Mouse (Mus musculus): ENCODE results near the gene Cstf2t. TPM values are rescaled to one million over a fixed set of nuclear protein-coding genes. Genes with fewer than 3 reads are reported as not detected.

The Cstf2t gene
- polyA plus RNA-seq (2021; fragmentation: Nextera tagmentation): 37.8 and 41.8 TPM in 2 replicates
- long read RNA-seq, experiment 1, full-length matches to known transcripts: 143 of 144 reads
- long read RNA-seq, experiment 1, partial matches to known transcripts: 0 of 144 reads
- long read RNA-seq, experiment 1, other reads (novel, unspliced or antisense): 1 of 144 reads
- long read RNA-seq, experiment 2, full-length matches to known transcripts: 482 of 482 reads
- long read RNA-seq, experiment 2, partial matches to known transcripts: 0 of 482 reads
- long read RNA-seq, experiment 2, other reads (novel, unspliced or antisense): 0 of 482 reads

GRCm38 (mm10) chr19:31082662-31083429, at the start of gene Cstf2t:
Cstf2t (plus strand) TSS chr19:31082837.

